Mouse (Mus musculus): Measurements from ENCODE around the gene Ccl11.

GRCm38 (mm10) chr11:82016181-82016780, 41.3 kb upstream of the Ccl11 start:
- TF ChIP-seq CTCF (conservative IDR thresholded peaks at IDR 0.05; ENCODE audit: low read length) (no peak), POU5F1 (IDR thresholded peaks at IDR 0.05; ENCODE audit: borderline replicate concordance, low read length) (no peak)

All from E14TG2a.4 (cell line).